Mouse (Mus musculus): ENCODE measurements around the gene Slc44a2.

GRCm38 (mm10) chr9:21403745-21404144 lies 83.2 kb downstream of the Slc44a2 start:
- TF ChIP-seq CTCF (IDR thresholded peaks at IDR 0.05; ENCODE audit: insufficient read depth, low read length) (no peak), POLR2A (IDR thresholded peaks at IDR 0.05; ENCODE audit: borderline replicate concordance, extremely low read depth, low read depth, low read length) (no peak)
